Comparison of ENCODE assay signal across 8 mouse cellular contexts in the genomic region with DNA sequence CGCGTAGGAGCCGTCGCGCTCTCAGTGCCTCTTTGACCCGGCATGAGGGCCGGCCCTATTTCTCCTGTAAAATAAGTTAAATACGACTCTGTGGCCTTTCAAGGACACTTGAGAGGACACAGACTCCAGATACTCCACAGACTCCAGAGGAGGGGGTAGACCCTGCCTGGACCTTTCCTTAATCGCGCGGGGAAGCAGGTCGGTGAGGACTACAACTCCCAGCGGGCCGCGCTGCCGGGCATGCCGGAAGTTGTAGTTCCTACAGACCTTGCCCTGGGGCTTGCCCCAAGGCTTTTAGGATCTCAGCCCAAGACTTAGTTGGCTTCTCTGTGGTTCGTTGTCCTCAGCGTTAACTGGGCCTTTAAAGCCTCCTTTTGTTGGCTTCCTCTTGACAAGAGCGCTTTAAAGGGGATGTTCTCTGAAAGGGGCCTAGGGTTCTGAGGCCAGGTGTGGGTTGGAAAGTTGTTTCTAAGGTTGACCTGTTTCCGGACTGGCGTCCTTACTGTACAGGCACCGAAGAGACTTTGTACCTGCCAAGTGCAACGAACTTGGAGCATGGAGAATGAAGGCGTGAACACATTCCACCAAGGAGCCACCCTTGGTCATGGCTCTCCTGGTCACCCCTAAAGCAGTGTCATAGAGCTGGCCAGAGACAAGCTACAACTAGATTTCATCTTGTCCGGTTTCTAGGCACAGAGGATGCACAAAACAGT. TPM values are rescaled to one million over a fixed set of nuclear protein-coding genes. Genes with fewer than 3 reads are reported as not detected.
DNase-seq lines count a peak whose midpoint lies in the region; ATAC-seq lines count a peak whose summit lies in the region.

No protein-coding gene starts in this region.

- no peaks in the 10 kb centered on the region for H3K27me3 ChIP-seq in embryonic facial prominence, embryonic 13.5 days
- no peaks in the 10 kb centered on the region for H3K27me3 ChIP-seq in heart, embryonic 16.5 days (ENCODE audit: control insufficient read depth, insufficient read depth, low read length)
- H3K27me3 ChIP-seq in stomach, embryonic 16.5 days (ENCODE audit: control insufficient read depth, insufficient read depth, low read length): no peaks in the 10 kb centered on the region

- no peaks in the 10 kb centered on the region for H3K36me3 ChIP-seq in embryonic facial prominence, embryonic 13.5 days
- no peaks in the 10 kb centered on the region for H3K36me3 ChIP-seq in heart, embryonic 16.5 days (ENCODE audit: control insufficient read depth, insufficient read depth)
- H3K36me3 ChIP-seq in stomach, embryonic 16.5 days (ENCODE audit: control insufficient read depth, insufficient read depth, low read length): no peaks in the 10 kb centered on the region

- H3K4me2 ChIP-seq in embryonic facial prominence, embryonic 13.5 days: peak overlapping the region; percentile 60
- H3K4me2 ChIP-seq in heart, embryonic 16.5 days (ENCODE audit: low read depth, low read length): peak overlapping the region; percentile 73
- H3K4me2 ChIP-seq in stomach, embryonic 16.5 days (ENCODE audit: low read depth, low read length): peak overlapping the region; percentile 75

- H3K4me3 ChIP-seq in embryonic facial prominence, embryonic 13.5 days: peak overlapping the region; percentile 97
- H3K4me3 ChIP-seq in heart, embryonic 16.5 days (ENCODE audit: low read length): peak overlapping the region; percentile 56
- H3K4me3 ChIP-seq in stomach, embryonic 16.5 days (replicated peaks; ENCODE audit: low read length): peak overlapping the region; percentile 99

- no peaks in the 10 kb centered on the region for H3K9me3 ChIP-seq in embryonic facial prominence, embryonic 13.5 days
- H3K9me3 ChIP-seq in heart, embryonic 16.5 days (replicated peaks; ENCODE audit: control insufficient read depth, low read length): no peaks in the 10 kb centered on the region
- H3K9me3 ChIP-seq in stomach, embryonic 16.5 days (replicated peaks; ENCODE audit: control insufficient read depth, low read length): no peaks in the 10 kb centered on the region

- H3K27ac ChIP-seq in embryonic facial prominence, embryonic 13.5 days: peak overlapping the region; percentile 91
- peak overlapping the region; percentile 93 for H3K27ac ChIP-seq in heart, embryonic 16.5 days (ENCODE audit: low read length)
- H3K27ac ChIP-seq in stomach, embryonic 16.5 days (ENCODE audit: low read length): peak overlapping the region; percentile 97

- peak; percentile 66 for ATAC-seq in frontal cortex, adult (ENCODE audit: low TSS enrichment)
- peak; percentile 73 for ATAC-seq in embryonic facial prominence, embryonic 13.5 days (ENCODE audit: insufficient number of reproducible peaks, insufficient read depth, low FRiP score, low TSS enrichment, low read depth)
- ATAC-seq in heart, embryonic 16.5 days (replicated peaks; ENCODE audit: extremely low read depth, insufficient read depth, low FRiP score): peak; percentile 69
- peak; percentile 49 for ATAC-seq in megakaryocyte progenitor cell, adult 5-6 weeks (replicated peaks; ENCODE audit: poor library complexity)
- peak; percentile 74 for ATAC-seq in stomach, embryonic 16.5 days (ENCODE audit: insufficient read depth, low FRiP score)

- peaks cover 24% of the 10 kb centered on the region for H3K4me1 ChIP-seq in embryonic facial prominence, embryonic 13.5 days
- peaks cover 30% of the 10 kb centered on the region for H3K4me1 ChIP-seq in heart, embryonic 16.5 days (ENCODE audit: control insufficient read depth, insufficient read depth, low read length)
- peaks cover 20% of the 10 kb centered on the region for H3K4me1 ChIP-seq in stomach, embryonic 16.5 days (ENCODE audit: control insufficient read depth, insufficient read depth, low read length)

- 19% methylated on average over 26 of the region's 26 CpGs for WGBS in embryonic facial prominence, embryonic 13.5 days
- WGBS in heart, embryonic 16.5 days: 15% methylated on average over 26 of the region's 26 CpGs
- WGBS in stomach, embryonic 16.5 days: 13% methylated on average over 26 of the region's 26 CpGs

- peak overlapping the region; percentile 73 for H3K9ac ChIP-seq in embryonic facial prominence, embryonic 13.5 days
- peak overlapping the region; percentile 72 for H3K9ac ChIP-seq in heart, embryonic 16.5 days (ENCODE audit: low read length)
- H3K9ac ChIP-seq in stomach, embryonic 16.5 days (ENCODE audit: low read length): peak overlapping the region; percentile 88

- DNase-seq in frontal cortex, postnatal 10 days (ENCODE audit: low spot score in 2 of 2): no peak
- peak; percentile 88 for DNase-seq in NIH3T3 (ENCODE audit: low read depth)
- peak; percentile 89 to 93 for DNase-seq in kidney, postnatal 4 days

RNA-seq across cellular contexts. Expression of gene Rnf44, which starts 0.8 kb away (rescaled TPM):
- polyA plus RNA-seq in embryonic facial prominence, embryonic 13.5 days (2015; fragmentation: Nextera tagmentation; extraction: Ambion mirVana): 58.3 and 62.8 TPM in 2 replicates
- 42.7 and 46.5 TPM in 2 replicates for polyA plus RNA-seq in heart, embryonic 16.5 days (2015; fragmentation: Nextera tagmentation; extraction: Ambion mirVana)
- total RNA-seq in megakaryocyte progenitor cell, adult 5-6 weeks (2015): 47.2 and 49.6 TPM in 2 replicates
- 16.8 and 19.4 TPM in 2 replicates for total RNA-seq in megakaryocyte progenitor cell, adult 5-6 weeks (2017)
- polyA plus RNA-seq in stomach, embryonic 16.5 days (2015; fragmentation: Nextera tagmentation; extraction: Ambion mirVana): 52.5 and 56.5 TPM in 2 replicates

RNA-seq across cellular contexts. Expression of gene Cdhr2, which starts 6.8 kb away (rescaled TPM):
- 1.4 TPM in 1 of 2 replicates, not detected in the other for polyA plus RNA-seq in embryonic facial prominence, embryonic 13.5 days (2015; fragmentation: Nextera tagmentation; extraction: Ambion mirVana)
- polyA plus RNA-seq in heart, embryonic 16.5 days (2015; fragmentation: Nextera tagmentation; extraction: Ambion mirVana): 0.04 and 0.89 TPM in 2 replicates
- not detected in 2 replicates for total RNA-seq in megakaryocyte progenitor cell, adult 5-6 weeks (2015)
- not detected in 2 replicates for total RNA-seq in megakaryocyte progenitor cell, adult 5-6 weeks (2017)
- 9.6 and 9.9 TPM in 2 replicates for polyA plus RNA-seq in stomach, embryonic 16.5 days (2015; fragmentation: Nextera tagmentation; extraction: Ambion mirVana)

RNA-seq across cellular contexts. Expression of gene Gprin1, which starts 55.2 kb away (rescaled TPM):
- polyA plus RNA-seq in embryonic facial prominence, embryonic 13.5 days (2015; fragmentation: Nextera tagmentation; extraction: Ambion mirVana): 0.44 and 0.46 TPM in 2 replicates
- polyA plus RNA-seq in heart, embryonic 16.5 days (2015; fragmentation: Nextera tagmentation; extraction: Ambion mirVana): 0.04 TPM in 1 of 2 replicates, not detected in the other
- not detected in 2 replicates for total RNA-seq in megakaryocyte progenitor cell, adult 5-6 weeks (2015)
- not detected in 2 replicates for total RNA-seq in megakaryocyte progenitor cell, adult 5-6 weeks (2017)
- 0.19 and 0.22 TPM in 2 replicates for polyA plus RNA-seq in stomach, embryonic 16.5 days (2015; fragmentation: Nextera tagmentation; extraction: Ambion mirVana)

Comparison
In these comparisons a context has a peak if more than half of its experiments do, and no peak if none do; other contexts are left out.
1. DNase-seq: peak in NIH3T3 (single experiment) and kidney, postnatal 4 days (2 of 2); none in frontal cortex, postnatal 10 days (0 of 2).
2. Peak in every context shown above with its lines, with median percentiles within 50 percentile points of each other: ATAC-seq, H3K27ac ChIP-seq, H3K4me2 ChIP-seq, H3K4me3 ChIP-seq and H3K9ac ChIP-seq.